Mouse (Mus musculus) liver, embryonic 14.5 days (tissue): ENCODE data around the gene Macf1. TPM values are rescaled to one million over a fixed set of nuclear protein-coding genes. Genes with fewer than 3 reads are reported as not detected.

Source experiments
- ATAC-seq: fragments of 200-750 bp; cut with Nextera tagmentation; 2 replicates; pipeline ENCODE4 v1.8.0; 2017; ENCODE audit warnings: moderate number of reproducible peaks, mild to moderate bottlenecking, moderate library complexity; ENCODE audit not compliant: insufficient read depth
- DNase-seq, 3 experiments: peaks; one replicate each; pipeline ENCODE4 v3.0.0-alpha.2; 2012 to 2013; ENCODE audit warnings: low read depth in 3 of 3, low spot score in 3 of 3
- H3K27ac ChIP-seq: fragments of 300-500 bp; sonication (generic); 2 replicates; pipeline ENCODE4 v1.5.1; 2014; ENCODE audit warnings: moderate library complexity, mild to moderate bottlenecking, control low read depth, inconsistent platforms
- H3K27me3 ChIP-seq: fragments of 300-500 bp; sonication (generic); 2 replicates; pipeline ENCODE4 v1.6.1; 2014; ENCODE audit warnings: mild to moderate bottlenecking, low read length, moderate library complexity; ENCODE audit not compliant: control insufficient read depth, insufficient read depth
- H3K36me3 ChIP-seq: fragments of 300-500 bp; sonication (generic); replicated peaks from 2 replicates; pipeline ENCODE4 v1.6.1; 2014; ENCODE audit warnings: low read depth; ENCODE audit not compliant: control insufficient read depth, insufficient read depth
- H3K4me1 ChIP-seq, 2 experiments: fragments of 200-500 bp in 1 of 2; fragments of 300-500 bp in 1 of 2; sonication (generic) in 1 of 2; replicated peaks; 2 replicates each; pipeline ENCODE4 v1.6.1; 2012 to 2014; ENCODE audit warnings: antibody characterized with exemption in 1 of 2, inconsistent platforms in 1 of 2, low read length in 1 of 2; ENCODE audit not compliant: control insufficient read depth in 2 of 2, insufficient read depth in 2 of 2
- H3K4me2 ChIP-seq: fragments of 300-500 bp; sonication (generic); 2 replicates; pipeline ENCODE4 v1.6.1; 2014; ENCODE audit warnings: low read depth, mild to moderate bottlenecking, control low read depth, moderate library complexity
- H3K4me3 ChIP-seq, 2 experiments: fragments of 200-500 bp in 1 of 2; fragments of 300-500 bp in 1 of 2; sonication (generic) in 1 of 2; 2 replicates each; pipeline ENCODE4 v1.5.1; 2012 to 2014; ENCODE audit warnings: low read depth in 2 of 2, low read length in 2 of 2, mild to moderate bottlenecking in 2 of 2, control low read depth in 1 of 2, inconsistent platforms in 1 of 2, moderate library complexity in 1 of 2; ENCODE audit not compliant: insufficient read depth in 1 of 2
- H3K9ac ChIP-seq: fragments of 300-500 bp; sonication (generic); replicated peaks from 2 replicates; pipeline ENCODE4 v1.6.1; 2014; ENCODE audit warnings: mild to moderate bottlenecking, control low read depth, moderate library complexity
- H3K9me3 ChIP-seq: fragments of 300-500 bp; sonication (generic); 2 replicates; pipeline ENCODE4 v1.6.1; 2016; ENCODE audit warnings: low read length, mixed read lengths; ENCODE audit not compliant: control insufficient read depth
- CTCF ChIP-seq: IDR thresholded peaks from 2 replicates; pipeline ENCODE4 v1.5.1; 2016; ENCODE audit warnings: antibody characterized with exemption, low read depth, control low read depth
- EP300 ChIP-seq: IDR thresholded peaks from 2 replicates; pipeline ENCODE4 v1.6.1; 2016; ENCODE audit warnings: antibody characterized with exemption, low read depth
- WGBS: fragments of 180-500 bp; shearing (Covaris S2); extraction: QIAGEN DNeasy Blood & Tissue Kit; methylation state at CpG from one replicate; pipeline ENCODE4 v1.1.7; 2014; ENCODE audit not compliant: insufficient replicate concordance; 5-methylcytosine and 5-hydroxymethylcytosine counted together
- polyA plus RNA-seq, 2 experiments: library from polyadenylated mRNA; depleted of rRNA in 1 of 2; stranded (reverse) in 1 of 2; unstranded in 1 of 2; fragments of >200 nt; fragmentation: Nextera tagmentation in 1 of 2; extraction: Ambion mirVana in 1 of 2; gene quantifications; 2 replicates each; pipeline versions ENCODE4 v1.2.1 to v1.2.3; 2012 to 2014

Gene Macf1
- polyA plus RNA-seq, 2 experiments: 13.4 to 15.1 TPM

GRCm38 (mm10) chr4:123438414-123438813 lies 245.7 kb downstream of the Macf1 start:
- Histone ChIP-seq H3K27me3 (no peaks in the 10 kb centered on the region), H3K4me2 (no peak overlapping the region), H3K4me3 (no peak overlapping the region), H3K9me3 (no peaks in the 10 kb centered on the region), H3K9ac (no peak overlapping the region), H3K4me1 (no peaks in the 10 kb centered on the region), H3K36me3 (peaks cover 11% of the 10 kb centered on the region), H3K27ac (no peak overlapping the region)
- TF ChIP-seq CTCF (no peak), EP300 (no peak)
- 74% methylated on average over 5 of the region's 5 CpGs for WGBS
- ATAC-seq (no peak), DNase-seq (no peak)

GRCm38 (mm10) chr4:123433171-123433570 lies 251.0 kb downstream of the Macf1 start:
- ATAC-seq: no peak
- H3K27me3 ChIP-seq: no peaks in the 10 kb centered on the region

GRCm38 (mm10) chr4:123431936-123432335 lies 252.2 kb downstream of the Macf1 start:
- Histone ChIP-seq H3K27ac (no peak overlapping the region), H3K4me2 (no peak overlapping the region), H3K27me3 (no peaks in the 10 kb centered on the region), H3K9me3 (no peaks in the 10 kb centered on the region), H3K9ac (no peak overlapping the region), H3K4me1 (peaks cover 0 to 2% of the 10 kb centered on the region in 2 experiments; a peak in 1 of 4 replicates), H3K4me3 (no peak overlapping the region), H3K36me3 (peaks cover 18% of the 10 kb centered on the region)
- ATAC-seq (no peak), DNase-seq (no peak)
- WGBS: 72% methylated on average over 12 of the region's 12 CpGs
- no peak for TF ChIP-seq CTCF
- no peak for TF ChIP-seq EP300

More at GRCm38 (mm10) chr4:123433171-123433570, 251.0 kb downstream of the Macf1 start:
- Histone ChIP-seq H3K36me3 (peaks cover 18% of the 10 kb centered on the region), H3K4me1 (peaks cover 0 to 2% of the 10 kb centered on the region in 2 experiments; a peak in 1 of 4 replicates), H3K27ac (no peak overlapping the region), H3K4me3 (no peak overlapping the region), H3K9ac (no peak overlapping the region), H3K9me3 (no peaks in the 10 kb centered on the region), H3K4me2 (no peak overlapping the region)
- DNase-seq: no peak
- TF ChIP-seq EP300 (no peak), CTCF (no peak)
- WGBS: 89% methylated on average over 3 of the region's 3 CpGs

- Histone ChIP-seq H3K9ac (no peak overlapping the region), H3K4me3 (no peak overlapping the region), H3K9me3 (no peaks in the 10 kb centered on the region), H3K36me3 (peaks cover 9% of the 10 kb centered on the region), H3K27me3 (no peaks in the 10 kb centered on the region), H3K27ac (no peak overlapping the region), H3K4me2 (no peak overlapping the region), H3K4me1 (peaks cover 3 to 5% of the 10 kb centered on the region in 2 experiments)
- 51% methylated on average over 5 of the region's 5 CpGs for WGBS
- DNase-seq (no peak), ATAC-seq (no peak)
- TF ChIP-seq EP300: no peak
- TF ChIP-seq CTCF: no peak
Measured at GRCm38 (mm10) chr4:123427900-123428684, 256.1 kb downstream of the Macf1 start.

- Histone ChIP-seq H3K9ac (no peak overlapping the region), H3K27me3 (no peaks in the 10 kb centered on the region), H3K4me1 (peaks cover 7 to 12% of the 10 kb centered on the region in 2 experiments), H3K4me2 (no peak overlapping the region), H3K27ac (no peak overlapping the region), H3K4me3 (no peak overlapping the region), H3K36me3 (peaks cover 6% of the 10 kb centered on the region; the same call in 1 of the 2 replicates), H3K9me3 (no peaks in the 10 kb centered on the region)
- no peak for ATAC-seq
- DNase-seq: no peak
- no peak for TF ChIP-seq CTCF
- no peak for TF ChIP-seq EP300
- whole genome bisulfite sequencing: 71% methylated on average over 9 of the region's 9 CpGs
Measured at GRCm38 (mm10) chr4:123427271-123427899, 256.8 kb downstream of the Macf1 start.
